ENCODE assay signal across 9 mouse cellular contexts in the genomic region with DNA sequence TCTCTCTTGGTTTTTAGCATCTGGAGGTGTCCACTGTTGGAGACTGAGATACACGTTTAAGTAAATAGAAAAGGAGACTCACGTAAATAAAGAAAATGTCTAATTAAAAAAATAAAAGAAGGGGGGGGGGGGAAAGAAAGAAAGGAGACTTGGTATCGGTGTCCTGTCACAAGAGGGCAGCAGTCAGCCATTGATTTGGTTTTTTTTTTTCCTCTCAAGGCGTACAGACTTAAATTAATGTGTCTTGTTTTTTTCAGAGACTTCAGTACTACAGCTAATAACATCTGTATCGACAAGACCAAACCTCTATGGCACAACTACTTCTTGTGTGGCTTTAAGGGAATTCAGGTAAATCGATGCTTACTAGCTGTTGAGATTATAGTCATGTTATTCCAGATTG. TPM values are rescaled to one million over a fixed set of nuclear protein-coding genes. Genes with fewer than 3 reads are reported as not detected.
DNase-seq lines count a peak whose midpoint lies in the region; ATAC-seq and TF ChIP-seq lines count a peak whose summit lies in the region.
"Had no signal": no experiment of that assay in that cellular context is flagged by ENCODE, and none has a peak within 500 bp of the region (broad histone marks: within the 10 kb centered on the region; RNA-seq: fewer than 3 reads in every experiment).

No protein-coding gene starts in this region.

- H3K27me3 ChIP-seq in embryonic facial prominence, embryonic 14.5 days (replicated peaks; ENCODE audit: control insufficient read depth, insufficient read depth, low read length): no peaks in the 10 kb centered on the region
- no peaks in the 10 kb centered on the region for H3K27me3 ChIP-seq in forebrain, embryonic 11.5 days (ENCODE audit: control insufficient read depth, insufficient read depth, low read length)
- H3K27me3 ChIP-seq: lung, embryonic 15.5 days had no signal

- H3K9me3 ChIP-seq in embryonic facial prominence, embryonic 14.5 days (ENCODE audit: control insufficient read depth, low read length): no peaks in the 10 kb centered on the region
- H3K9me3 ChIP-seq in forebrain, embryonic 11.5 days (ENCODE audit: control insufficient read depth, low read length): no peaks in the 10 kb centered on the region
- H3K9me3 ChIP-seq: lung, embryonic 15.5 days had no signal

- H3K36me3 ChIP-seq in embryonic facial prominence, embryonic 14.5 days (ENCODE audit: control insufficient read depth, insufficient read depth, low read length): 0 out of 2 replicates have a peak, but pooled peaks cover 3% of the 10 kb centered on the region
- H3K36me3 ChIP-seq in forebrain, embryonic 11.5 days (ENCODE audit: control insufficient read depth, insufficient read depth, low read length): no peaks in the 10 kb centered on the region
- H3K36me3 ChIP-seq: lung, embryonic 15.5 days had no signal

- H3K4me1 ChIP-seq in embryonic facial prominence, embryonic 14.5 days (ENCODE audit: control insufficient read depth, insufficient read depth, low read length): no peaks in the 10 kb centered on the region
- H3K4me1 ChIP-seq in forebrain, embryonic 11.5 days (replicated peaks; ENCODE audit: control insufficient read depth, insufficient read depth, low read length): no peaks in the 10 kb centered on the region
- H3K4me1 ChIP-seq: lung, embryonic 15.5 days had no signal

- peak; percentile 18 to 24 for DNase-seq in cerebellum, adult 18-20 months
- no peak for DNase-seq in cerebellum, adult 11 months
- peak; percentile 15 to 22 for DNase-seq in left cerebral cortex, adult 2 months (ENCODE audit: extremely low spot score in 1 of 2, low spot score in 2 of 2)
- no peak for DNase-seq in left cerebral cortex, postnatal 4 days
- peak; percentile 66 for DNase-seq in MN1 (ENCODE audit: low spot score)
- peak; percentile 60 for DNase-seq in embryonic facial prominence, embryonic 14.5 days (ENCODE audit: low spot score)
- DNase-seq in forebrain, embryonic 11.5 days (ENCODE audit: low spot score): no peak

- intact Hi-C loops in left cerebral cortex, adult 2 months (cut with DNase I): loop anchor here (5.0 to 10.0 kb wide), 4 partner anchors 139 to 629 kb away; a partner anchor contains a TSS
- intact Hi-C loops in left cerebral cortex, postnatal 4 days (cut with DNase I): loop anchor here (5.0 to 10.0 kb wide), 4 partner anchors 142 to 624 kb away; a partner anchor contains a TSS

- no peak overlapping the region for H3K4me3 ChIP-seq in left cerebral cortex, adult 2 months
- H3K4me3 ChIP-seq in embryonic facial prominence, embryonic 14.5 days (ENCODE audit: low read depth, low read length): no peak overlapping the region
- H3K4me3 ChIP-seq in forebrain, embryonic 11.5 days (ENCODE audit: low read depth, low read length): no peak overlapping the region
- H3K4me3 ChIP-seq: lung, embryonic 15.5 days had no signal

- no peak overlapping the region for H3K9ac ChIP-seq in embryonic facial prominence, embryonic 14.5 days (ENCODE audit: low read depth, low read length)
- H3K9ac ChIP-seq in forebrain, embryonic 11.5 days (ENCODE audit: low read length): no peak overlapping the region
- H3K9ac ChIP-seq: lung, embryonic 15.5 days had no signal

- no peak for ATAC-seq in embryonic facial prominence, embryonic 14.5 days (ENCODE audit: low read depth)
- ATAC-seq in megakaryocyte progenitor cell, adult 5-6 weeks (replicated peaks; ENCODE audit: poor library complexity): peak; percentile 86
- ATAC-seq in forebrain, embryonic 11.5 days (replicated peaks; ENCODE audit: low FRiP score): no peak

- H3K4me2 ChIP-seq in embryonic facial prominence, embryonic 14.5 days (ENCODE audit: low read depth, low read length): no peak overlapping the region
- H3K4me2 ChIP-seq in forebrain, embryonic 11.5 days (ENCODE audit: low read depth, low read length, severe bottlenecking): no peak overlapping the region
- H3K4me2 ChIP-seq: lung, embryonic 15.5 days had no signal

- peak; percentile 60 for TF ChIP-seq CTCF in left cerebral cortex, adult 2 months (IDR thresholded peaks at IDR 0.05)

- no peak overlapping the region for H3K27ac ChIP-seq in left cerebral cortex, adult 2 months
- H3K27ac ChIP-seq in embryonic facial prominence, embryonic 14.5 days (replicated peaks; ENCODE audit: low read depth, low read length): no peak overlapping the region
- H3K27ac ChIP-seq in forebrain, embryonic 11.5 days (ENCODE audit: low read depth, low read length): no peak overlapping the region
- H3K27ac ChIP-seq: lung, embryonic 15.5 days had no signal

- WGBS in embryonic facial prominence, embryonic 14.5 days: 36% methylated on average over 6 of the region's 6 CpGs
- 52% methylated on average over 6 of the region's 6 CpGs for WGBS in forebrain, embryonic 11.5 days

RNA-seq across cellular contexts. Expression of a gene that starts 34.2 kb away (rescaled TPM):
- total RNA-seq in left cerebral cortex, adult 2 months (2021): 100 to 1,000 TPM in 1 of 2 experiments, 10 to 100 TPM in 1; 99.4 to 107 TPM
- total RNA-seq in left cerebral cortex, postnatal 4 days (2021): 100 to 1,000 TPM in 1 of 2 experiments, 10 to 100 TPM in 1; 99.0 to 102 TPM
- 89.0 and 90.0 TPM in 2 replicates for polyA plus RNA-seq in embryonic facial prominence, embryonic 14.5 days (2014; fragmentation: Nextera tagmentation; extraction: Ambion mirVana)
- 111 and 131 TPM in 2 replicates for total RNA-seq in megakaryocyte progenitor cell, adult 5-6 weeks (2015)
- total RNA-seq in megakaryocyte progenitor cell, adult 5-6 weeks (2017): 172 and 218 TPM in 2 replicates
- polyA plus RNA-seq in forebrain, embryonic 11.5 days (2014; fragmentation: Nextera tagmentation; extraction: Ambion mirVana): 99.8 and 102 TPM in 2 replicates

RNA-seq across cellular contexts. Expression of a gene that starts 34.2 kb away (rescaled TPM):
- 10 to 100 TPM; 23.0 to 27.1 TPM for total RNA-seq in left cerebral cortex, adult 2 months (2021)
- total RNA-seq in left cerebral cortex, postnatal 4 days (2021): 10 to 100 TPM; 25.1 to 25.8 TPM
- polyA plus RNA-seq in embryonic facial prominence, embryonic 14.5 days (2014; fragmentation: Nextera tagmentation; extraction: Ambion mirVana): 35.2 and 42.0 TPM in 2 replicates
- total RNA-seq in megakaryocyte progenitor cell, adult 5-6 weeks (2015): 24.3 and 24.6 TPM in 2 replicates
- 44.9 and 63.8 TPM in 2 replicates for total RNA-seq in megakaryocyte progenitor cell, adult 5-6 weeks (2017)
- polyA plus RNA-seq in forebrain, embryonic 11.5 days (2014; fragmentation: Nextera tagmentation; extraction: Ambion mirVana): 28.8 and 29.3 TPM in 2 replicates

Comparison
In these comparisons a context has a peak if more than half of its experiments do, and no peak if none do; other contexts are left out.
1. DNase-seq: peak in cerebellum, adult 18-20 months (2 of 2), left cerebral cortex, adult 2 months (2 of 2), MN1 (single experiment) and embryonic facial prominence, embryonic 14.5 days (single experiment); none in cerebellum, adult 11 months (single experiment), left cerebral cortex, postnatal 4 days (single experiment) and forebrain, embryonic 11.5 days (single experiment).